Mouse (Mus musculus) erythroblast, embryonic 14.5 days (primary cell): Measurements from ENCODE around the gene Dpf2.

Source experiments
- GATA1 ChIP-seq: IDR thresholded peaks from 2 replicates; pipeline ENCODE4 v1.6.1; 2012; ENCODE audit warnings: low read length, inconsistent platforms, mixed read lengths
- TAL1 ChIP-seq: IDR thresholded peaks from 3 replicates; pipeline ENCODE4 v1.6.1; 2012; ENCODE audit warnings: low read length, inconsistent platforms, mixed read lengths

DNA sequence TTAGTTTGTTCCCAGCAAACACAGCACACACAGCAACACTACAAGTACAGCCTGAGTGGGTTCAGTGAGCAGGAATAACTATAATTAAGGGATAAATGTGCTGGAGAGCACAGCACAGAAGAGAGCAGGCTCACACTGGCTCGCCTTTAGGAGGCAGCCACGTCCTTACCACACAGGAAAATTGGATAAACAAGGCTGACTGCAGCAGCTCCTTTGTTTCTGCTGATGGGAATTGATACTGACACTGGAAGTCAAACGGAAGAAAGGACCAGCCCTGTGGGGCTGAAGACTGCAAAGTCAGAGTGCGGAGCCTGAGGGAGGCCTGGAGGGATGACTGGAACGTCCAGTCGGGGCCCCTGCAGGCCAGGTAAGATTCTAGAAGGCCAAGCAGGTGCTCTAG, 2.6 kb downstream of the Dpf2 start:
- TF ChIP-seq GATA1 (no peak), TAL1 (no peak)
